Mouse (Mus musculus) megakaryocyte, embryonic 14.5 days (primary cell): Measurements from ENCODE around the gene Xpo1.

Source experiments
- FLI1 ChIP-seq: IDR thresholded peaks from 2 replicates; pipeline ENCODE4 v1.6.1; 2012; ENCODE audit warnings: low read length, inconsistent platforms, mixed read lengths
- GATA1 ChIP-seq: IDR thresholded peaks from 3 replicates; pipeline ENCODE4 v1.6.1; 2012; ENCODE audit warnings: mixed read lengths, low read length, inconsistent platforms, borderline replicate concordance

GRCm38 (mm10) chr11:23284469-23284868, 28.6 kb downstream of the Xpo1 start:
- no peak for TF ChIP-seq GATA1
- TF ChIP-seq FLI1 = no peak
